Mouse (Mus musculus): Measurements from ENCODE around the gene Nkx3-2.

GRCm38 (mm10) chr5:41767296-41768200 is 3.2 kb upstream of the Nkx3-2 start:
- TF ChIP-seq CTCF (IDR thresholded peaks at IDR 0.05; ENCODE audit: low read depth, low read length): no peak
- TF ChIP-seq POLR2A (IDR thresholded peaks at IDR 0.05; ENCODE audit: borderline replicate concordance, low read depth, low read length): no peak
